Mouse (Mus musculus): Measurements from ENCODE around the gene Gas2l1.

DNA sequence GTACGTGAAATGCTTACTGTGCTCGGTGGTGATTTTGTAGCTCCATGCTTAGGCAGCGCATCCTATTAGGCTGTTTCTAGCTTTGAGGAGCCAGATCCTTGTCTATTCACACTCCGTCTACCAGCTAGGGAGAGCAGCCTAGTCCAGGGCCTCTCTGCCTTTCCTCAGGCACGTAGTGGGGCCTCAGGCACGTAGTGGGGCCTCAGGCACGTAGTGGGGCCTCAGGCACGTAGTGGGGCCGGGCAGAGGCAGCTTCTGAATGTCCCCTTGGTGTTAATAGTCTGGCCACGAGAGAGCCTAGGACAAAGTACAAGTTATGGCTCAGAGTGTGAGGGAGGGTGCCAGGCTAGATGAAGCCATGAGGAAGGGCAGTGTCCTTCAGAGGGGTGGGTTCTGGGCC is 32.4 kb downstream of the Gas2l1 start:
- TF ChIP-seq CTCF (IDR thresholded peaks at IDR 0.05; ENCODE audit: low read depth) (no peak), EP300 (IDR thresholded peaks at IDR 0.05; ENCODE audit: low read depth) (no peak)
